Mouse (Mus musculus) intestine, embryonic 16.5 days (tissue): ENCODE data around the gene Six5. TPM values are rescaled to one million over a fixed set of nuclear protein-coding genes. Genes with fewer than 3 reads are reported as not detected.

ENCODE experiments used
- ATAC-seq: fragments of 200-750 bp; cut with Nextera tagmentation; 2 replicates; pipeline ENCODE4 v1.8.0; 2017; ENCODE audit warnings: moderate TSS enrichment, moderate library complexity
- H3K27ac ChIP-seq: fragments of 300-500 bp; sonication (generic); 2 replicates; pipeline ENCODE4 v1.5.1; 2014; ENCODE audit warnings: mild to moderate bottlenecking, low read length
- H3K27me3 ChIP-seq: fragments of 300-500 bp; sonication (generic); replicated peaks from 2 replicates; pipeline ENCODE4 v1.6.1; 2014; ENCODE audit warnings: low read length, control low read depth, mixed read lengths; ENCODE audit not compliant: control insufficient read depth, insufficient read depth
- H3K36me3 ChIP-seq: fragments of 300-500 bp; sonication (generic); 2 replicates; pipeline ENCODE4 v1.6.1; 2014; ENCODE audit warnings: low read length, control low read depth; ENCODE audit not compliant: control insufficient read depth, insufficient read depth
- H3K4me1 ChIP-seq: fragments of 300-500 bp; sonication (generic); 2 replicates; pipeline ENCODE4 v1.6.1; 2014; ENCODE audit warnings: low read length, control low read depth, mixed read lengths; ENCODE audit not compliant: control insufficient read depth, insufficient read depth
- H3K4me2 ChIP-seq: fragments of 300-500 bp; sonication (generic); 2 replicates; pipeline ENCODE4 v1.6.1; 2014; ENCODE audit warnings: low read depth, low read length, control low read depth
- H3K4me3 ChIP-seq: fragments of 300-500 bp; sonication (generic); 2 replicates; pipeline ENCODE4 v1.5.1; 2014; ENCODE audit warnings: mild to moderate bottlenecking, low read length
- H3K9ac ChIP-seq: fragments of 300-500 bp; sonication (generic); 2 replicates; pipeline ENCODE4 v1.6.1; 2014; ENCODE audit warnings: low read depth, low read length
- H3K9me3 ChIP-seq: fragments of 300-500 bp; sonication (generic); 2 replicates; pipeline ENCODE4 v1.6.1; 2016; ENCODE audit warnings: low read length, control low read depth; ENCODE audit not compliant: control insufficient read depth
- WGBS: fragments of 180-500 bp; shearing (Covaris S2); extraction: QIAGEN DNeasy Blood & Tissue Kit; methylation state at CpG from one replicate; pipeline ENCODE4 v1.1.7; 2014; 5-methylcytosine and 5-hydroxymethylcytosine counted together
- polyA plus RNA-seq: library from polyadenylated mRNA; unstranded; fragments of >200 nt; fragmentation: Nextera tagmentation; extraction: Ambion mirVana; gene quantifications from 2 replicates; pipeline ENCODE4 v1.2.1, GENCODE M21; 2015

Gene Six5
- polyA plus RNA-seq, 1 experiment from 2014 or later, result 7.3 TPM

DNA sequence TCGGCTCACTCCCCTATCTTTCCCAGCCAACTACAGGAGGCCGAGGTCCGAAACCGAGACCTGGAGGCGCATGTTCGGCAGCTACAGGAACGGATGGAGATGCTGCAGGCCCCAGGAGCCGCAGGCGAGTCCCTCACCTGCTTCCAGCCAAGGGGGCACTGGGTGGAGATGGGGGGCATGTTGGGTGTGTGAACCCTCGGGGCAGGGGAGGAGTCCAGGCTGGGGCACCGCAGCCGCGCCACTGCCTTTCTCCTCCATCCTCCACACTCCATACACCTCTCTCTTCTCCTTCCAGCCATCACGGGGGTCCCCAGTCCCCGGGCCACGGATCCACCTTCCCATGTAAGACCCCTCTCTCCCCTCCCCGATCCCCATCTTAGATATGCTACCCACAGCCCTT is 2.5 kb upstream of the Six5 start:
- WGBS, result 54% methylated on average over 17 of the region's 17 CpGs
- Histone ChIP-seq H3K9ac (peak overlapping the region; percentile 68), H3K4me2 (peak overlapping the region; percentile 93; the same call in 1 of the 2 replicates)

DNA sequence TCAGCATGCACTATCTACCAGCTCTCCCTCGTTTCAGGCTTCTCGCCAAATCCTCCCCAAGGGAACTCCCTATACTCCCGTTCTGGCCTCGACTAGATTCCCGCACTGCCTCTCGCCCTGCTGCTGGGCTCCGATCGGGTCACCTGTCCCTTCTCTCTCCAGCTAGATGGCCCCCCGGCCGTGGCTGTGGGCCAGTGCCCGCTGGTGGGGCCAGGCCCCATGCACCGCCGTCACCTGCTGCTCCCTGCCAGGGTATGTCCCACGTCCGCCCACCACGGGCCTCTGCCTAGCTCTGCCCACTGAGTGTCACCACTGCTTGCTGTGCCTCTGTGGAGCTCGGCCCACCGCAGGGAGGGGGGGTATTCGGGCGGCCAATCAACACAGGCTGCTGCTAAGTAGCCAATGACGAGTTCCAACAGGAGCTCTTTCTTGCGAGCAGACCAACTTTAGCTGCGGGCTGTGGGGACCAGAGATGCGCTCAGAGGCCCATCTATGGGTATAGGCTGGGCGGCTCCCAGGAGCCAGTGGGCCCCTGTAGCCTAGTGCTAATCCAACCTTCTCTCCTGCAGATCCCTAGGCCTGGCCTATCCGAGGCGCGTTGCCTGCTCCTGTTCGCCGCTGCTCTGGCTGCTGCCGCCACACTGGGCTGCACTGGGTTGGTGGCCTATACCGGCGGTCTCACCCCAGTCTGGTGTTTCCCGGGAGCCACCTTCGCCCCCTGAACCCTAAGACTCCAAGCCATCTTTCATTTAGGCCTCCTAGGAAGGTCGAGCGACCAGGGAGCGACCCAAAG is 1.8 kb upstream of the Six5 start:
- Histone ChIP-seq H3K36me3 (peaks cover 5% of the 10 kb centered on the region; the same call in 1 of the 2 replicates), H3K9ac (peak overlapping the region; percentile 68), H3K27me3 (no peaks in the 10 kb centered on the region), H3K4me1 (peaks cover 39% of the 10 kb centered on the region), H3K9me3 (no peaks in the 10 kb centered on the region), H3K27ac (peak overlapping the region; percentile 96), H3K4me3 (peak overlapping the region; percentile 78), H3K4me2 (peak overlapping the region; percentile 93)
- WGBS, result 11% methylated on average over 38 of the region's 38 CpGs
- ATAC-seq, result peak; percentile 19

More for the DNA sequence above, 2.5 kb upstream of the Six5 start:
- Histone ChIP-seq H3K9me3 (no peaks in the 10 kb centered on the region), H3K4me3 (no peak overlapping the region), H3K36me3 (0 out of 2 replicates have a peak, but pooled peaks cover 5% of the 10 kb centered on the region), H3K27me3 (no peaks in the 10 kb centered on the region), H3K27ac (peak overlapping the region; percentile 96; the same call in 1 of the 2 replicates), H3K4me1 (peaks cover 33% of the 10 kb centered on the region)
- no peak for ATAC-seq

DNA sequence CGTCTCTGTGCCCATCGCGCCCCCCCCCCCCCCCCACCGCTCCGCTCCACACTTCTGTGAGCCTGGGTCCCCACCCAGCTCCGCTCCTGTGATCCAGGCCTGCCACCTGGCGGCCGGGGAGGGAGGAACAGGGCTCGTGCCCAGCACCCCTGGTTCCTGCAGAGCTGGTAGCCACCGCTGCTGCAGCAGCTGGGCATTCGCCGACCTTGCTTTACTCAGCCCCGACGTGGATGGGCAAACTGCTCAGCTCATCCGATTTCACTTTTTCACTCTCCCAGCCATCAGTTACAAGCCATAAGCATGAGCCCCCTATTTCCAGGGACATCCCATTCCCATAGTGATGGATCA is 1.2 kb upstream of the Six5 start:
- H3K27ac ChIP-seq, result peak overlapping the region; percentile 96
- ATAC-seq, result peak; percentile 48
- H3K4me1 ChIP-seq, result peaks cover 44% of the 10 kb centered on the region

DNA sequence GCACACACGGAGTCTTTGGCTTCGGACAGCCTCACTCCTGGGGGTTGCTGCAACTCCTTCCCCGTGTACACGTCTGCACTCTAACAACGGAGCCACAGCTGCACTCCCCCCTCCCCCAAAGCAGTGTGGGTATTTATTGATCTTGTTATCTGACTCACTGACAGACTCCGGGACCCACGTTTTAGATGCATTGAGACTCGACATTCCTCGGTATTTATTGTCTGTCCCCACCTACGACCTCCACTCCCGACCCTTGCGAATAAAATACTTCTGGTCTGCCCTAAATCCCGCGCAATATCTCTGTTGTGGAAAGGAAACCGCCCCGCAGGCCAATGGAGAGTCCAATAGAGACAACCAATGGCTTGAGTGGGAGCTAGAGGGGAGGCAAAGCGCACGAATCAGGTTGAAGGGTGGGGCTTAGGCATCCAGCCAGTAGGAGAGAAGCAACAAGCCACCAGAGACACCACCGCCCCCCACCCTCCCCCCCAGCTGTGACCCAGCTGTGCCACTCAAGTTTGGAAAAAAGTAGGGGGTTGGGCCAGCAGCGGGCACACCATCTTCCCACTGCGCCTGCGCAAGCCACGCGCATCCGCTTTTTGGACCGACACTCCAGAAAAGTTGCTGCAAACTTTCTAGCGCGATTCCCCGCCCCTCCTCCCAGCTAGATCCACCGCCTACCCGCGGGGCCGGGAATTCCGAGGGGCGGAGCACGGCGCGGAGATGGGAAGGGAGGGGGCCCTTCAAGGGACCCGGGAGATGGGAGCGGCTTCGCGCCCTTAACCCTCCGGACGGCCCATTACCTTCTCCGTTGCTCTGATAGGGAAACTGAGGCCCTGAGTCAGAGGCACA is 633 bp upstream of the Six5 start:
- H3K4me1 ChIP-seq, result peaks cover 44% of the 10 kb centered on the region
- peak overlapping the region; percentile 93 for H3K4me2 ChIP-seq
- H3K9ac ChIP-seq, result peak overlapping the region; percentile 87
- H3K27ac ChIP-seq, result peak overlapping the region; percentile 96
- ATAC-seq, result peak; percentile 88
- under 1% methylated on average over 45 of the region's 45 CpGs for WGBS
- H3K9me3 ChIP-seq, result no peaks in the 10 kb centered on the region
- H3K4me3 ChIP-seq, result peak overlapping the region; percentile 78
- no peaks in the 10 kb centered on the region for H3K27me3 ChIP-seq
- peaks cover 2% of the 10 kb centered on the region; the same call in 1 of the 2 replicates for H3K36me3 ChIP-seq

More for the DNA sequence above, 1.2 kb upstream of the Six5 start:
- H3K9me3 ChIP-seq, result no peaks in the 10 kb centered on the region
- 0% methylated on average over 11 of the region's 15 CpGs for WGBS
- H3K9ac ChIP-seq, result peak overlapping the region; percentile 68
- H3K4me2 ChIP-seq, result peak overlapping the region; percentile 93
- H3K4me3 ChIP-seq, result peak overlapping the region; percentile 78
- H3K36me3 ChIP-seq, result peaks cover 2% of the 10 kb centered on the region; the same call in 1 of the 2 replicates
- no peaks in the 10 kb centered on the region for H3K27me3 ChIP-seq

- 0 out of 2 replicates have a peak, but pooled peaks have one; percentile 0 for ATAC-seq
- H3K9me3 ChIP-seq, result no peaks in the 10 kb centered on the region
- peaks cover 44% of the 10 kb centered on the region for H3K4me1 ChIP-seq
- WGBS, result under 1% methylated on average over 87 of the region's 87 CpGs
- peaks cover 2% of the 10 kb centered on the region; the same call in 1 of the 2 replicates for H3K36me3 ChIP-seq
- peak overlapping the region; percentile 96 for H3K27ac ChIP-seq
- H3K4me2 ChIP-seq, result peak overlapping the region; percentile 93
- H3K9ac ChIP-seq, result peak overlapping the region; percentile 87
- no peaks in the 10 kb centered on the region for H3K27me3 ChIP-seq
- peak overlapping the region; percentile 78 for H3K4me3 ChIP-seq
Observed at GRCm38 (mm10) chr7:19094826-19095750, 694 bp downstream of the Six5 start.

DNA sequence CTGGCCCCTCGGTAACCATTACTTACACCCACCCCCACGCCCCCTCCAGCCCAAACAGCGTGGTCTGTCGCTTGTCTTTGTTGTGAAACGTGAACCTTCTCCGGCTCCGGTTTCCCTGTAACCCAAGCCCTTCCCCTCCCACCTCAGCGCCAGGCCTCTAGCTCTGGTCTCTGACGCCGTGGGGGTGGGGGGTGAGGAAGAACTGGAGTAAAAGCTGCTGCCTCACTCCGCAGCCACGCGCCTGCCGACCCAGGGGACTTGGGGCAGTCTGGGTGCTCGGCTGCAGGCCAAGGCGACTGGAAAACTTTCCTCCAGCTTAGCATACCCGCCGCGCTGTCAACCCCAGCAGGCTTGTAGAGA is 1.3 kb downstream of the Six5 start:
- Histone ChIP-seq H3K36me3 (peaks cover 2% of the 10 kb centered on the region; the same call in 1 of the 2 replicates), H3K4me1 (peaks cover 44% of the 10 kb centered on the region), H3K27me3 (no peaks in the 10 kb centered on the region), H3K9me3 (no peaks in the 10 kb centered on the region), H3K4me2 (peak overlapping the region; percentile 93), H3K27ac (peak overlapping the region; percentile 96), H3K9ac (peak overlapping the region; percentile 87), H3K4me3 (peak overlapping the region; percentile 78)
- under 1% methylated on average over 19 of the region's 19 CpGs for WGBS
- peak; percentile 2; the same call in 1 of the 2 replicates for ATAC-seq

- peaks cover 2% of the 10 kb centered on the region; the same call in 1 of the 2 replicates for H3K36me3 ChIP-seq
- H3K27me3 ChIP-seq, result no peaks in the 10 kb centered on the region
- no peak for ATAC-seq
- H3K4me2 ChIP-seq, result peak overlapping the region; percentile 93
- WGBS, result 53% methylated on average over 5 of the region's 5 CpGs
- peak overlapping the region; percentile 87 for H3K9ac ChIP-seq
- H3K9me3 ChIP-seq, result no peaks in the 10 kb centered on the region
- H3K4me3 ChIP-seq, result peak overlapping the region; percentile 78
- peak overlapping the region; percentile 96 for H3K27ac ChIP-seq
- peaks cover 44% of the 10 kb centered on the region for H3K4me1 ChIP-seq
Observed at GRCm38 (mm10) chr7:19096421-19096976, 2.1 kb downstream of the Six5 start.

DNA sequence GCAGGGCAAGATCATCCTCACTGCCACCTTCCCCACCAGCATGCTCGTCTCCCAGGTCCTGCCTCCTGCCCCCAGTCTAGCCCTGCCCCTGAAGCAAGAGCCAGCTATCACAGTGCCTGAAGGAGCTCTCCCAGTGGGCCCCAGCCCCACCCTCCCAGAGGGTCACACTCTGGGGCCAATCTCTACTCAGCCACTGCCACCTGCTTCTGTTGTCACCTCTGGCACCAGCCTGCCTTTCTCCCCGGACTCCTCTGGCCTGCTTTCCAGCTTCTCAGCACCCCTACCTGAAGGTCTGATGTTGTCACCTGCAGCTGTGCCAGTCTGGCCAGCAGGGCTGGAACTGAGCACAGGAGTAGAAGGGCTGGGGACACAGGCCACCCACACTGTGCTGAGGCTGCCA is 2.8 kb downstream of the Six5 start:
- Histone ChIP-seq H3K9me3 (no peaks in the 10 kb centered on the region), H3K9ac (peak overlapping the region; percentile 87), H3K36me3 (peaks cover 2% of the 10 kb centered on the region; the same call in 1 of the 2 replicates), H3K4me2 (no peak overlapping the region), H3K27ac (peak overlapping the region; percentile 23), H3K4me1 (peaks cover 38% of the 10 kb centered on the region), H3K27me3 (no peaks in the 10 kb centered on the region), H3K4me3 (peak overlapping the region; percentile 3; the same call in 1 of the 2 replicates)
- 44% methylated on average over 2 of the region's 2 CpGs for WGBS
- ATAC-seq, result no peak
